Mouse (Mus musculus): ENCODE measurements around the gene Ccl5. TPM values are rescaled to one million over a fixed set of nuclear protein-coding genes. Genes with fewer than 3 reads are reported as not detected.
"Not testable (repeated sequence)": the region's sequence is repeated elsewhere in the genome, so short reads cannot be mapped to it uniquely, and the experiment has no call there.

The Ccl5 gene
- polyA plus RNA-seq, 1 experiment, result 828 TPM

GRCm38 (mm10) chr11:83560405-83560804 lies 30.1 kb upstream of the Ccl5 start:
- H3K4me1 ChIP-seq (ENCODE audit: control insufficient read depth, insufficient read depth, insufficient read length, low read length), result no peaks in the 10 kb centered on the region
- no peaks in the 10 kb centered on the region for H3K27me3 ChIP-seq (ENCODE audit: control insufficient read depth, insufficient read depth, low read length)
- no peak overlapping the region for H3K4me3 ChIP-seq (ENCODE audit: low read depth, low read length)
- 0 out of 2 replicates have a peak overlapping the region, but pooled peaks have one; percentile 12 for H3K27ac ChIP-seq (ENCODE audit: insufficient read depth, low read depth, low read length)
- 67% methylated on average over 6 of the region's 6 CpGs for WGBS
- no peak for TF ChIP-seq POLR2A (IDR thresholded peaks at IDR 0.05; ENCODE audit: low read depth, low read length)
- TF ChIP-seq CTCF (IDR thresholded peaks at IDR 0.05; ENCODE audit: extremely low read depth, insufficient read length, insufficient replicate concordance, low read depth, low read length), result no peak
- no peaks in the 10 kb centered on the region for H3K36me3 ChIP-seq (ENCODE audit: control insufficient read depth, insufficient read depth, low read length)

GRCm38 (mm10) chr11:83557074-83557473 lies 26.8 kb upstream of the Ccl5 start:
- H3K27me3 ChIP-seq (ENCODE audit: control insufficient read depth, insufficient read depth, low read length), result no peaks in the 10 kb centered on the region
- no peak overlapping the region for H3K27ac ChIP-seq (ENCODE audit: insufficient read depth, low read depth, low read length)
- H3K4me3 ChIP-seq (ENCODE audit: low read depth, low read length), result no peak overlapping the region
- TF ChIP-seq POLR2A (IDR thresholded peaks at IDR 0.05; ENCODE audit: low read depth, low read length), result no peak
- no peak for TF ChIP-seq CTCF (IDR thresholded peaks at IDR 0.05; ENCODE audit: extremely low read depth, insufficient read length, insufficient replicate concordance, low read depth, low read length)
- no peaks in the 10 kb centered on the region for H3K36me3 ChIP-seq (ENCODE audit: control insufficient read depth, insufficient read depth, low read length)
- 86% methylated on average over 10 of the region's 10 CpGs for WGBS
- no peaks in the 10 kb centered on the region for H3K4me1 ChIP-seq (ENCODE audit: control insufficient read depth, insufficient read depth, insufficient read length, low read length)

- Histone ChIP-seq H3K36me3 (ENCODE audit: control insufficient read depth, insufficient read depth, low read length) (no peaks in the 10 kb centered on the region), H3K27me3 (ENCODE audit: control insufficient read depth, insufficient read depth, low read length) (no peaks in the 10 kb centered on the region), H3K4me3 (ENCODE audit: low read depth, low read length) (no peak overlapping the region), H3K27ac (ENCODE audit: insufficient read depth, low read depth, low read length) (no peak overlapping the region), H3K4me1 (ENCODE audit: control insufficient read depth, insufficient read depth, insufficient read length, low read length) (0 out of 2 replicates have a peak, but pooled peaks cover 3% of the 10 kb centered on the region)
- WGBS, result 30% methylated on average over 8 of the region's 8 CpGs
- TF ChIP-seq POLR2A (IDR thresholded peaks at IDR 0.05; ENCODE audit: low read depth, low read length) (no peak), CTCF (IDR thresholded peaks at IDR 0.05; ENCODE audit: extremely low read depth, insufficient read length, insufficient replicate concordance, low read depth, low read length) (peak; percentile 29; the same call in 1 of the 2 replicates)
These were observed 25.9 kb upstream of the Ccl5 start for GRCm38 (mm10) chr11:83556085-83556781.

GRCm38 (mm10) chr11:83551668-83552067 lies 21.4 kb upstream of the Ccl5 start:
- WGBS, result 40% methylated on average over 5 of the region's 5 CpGs
- H3K27ac ChIP-seq (ENCODE audit: insufficient read depth, low read depth, low read length), result no peak overlapping the region
- no peaks in the 10 kb centered on the region for H3K27me3 ChIP-seq (ENCODE audit: control insufficient read depth, insufficient read depth, low read length)
- H3K4me1 ChIP-seq (ENCODE audit: control insufficient read depth, insufficient read depth, insufficient read length, low read length), result 0 out of 2 replicates have a peak, but pooled peaks cover 3% of the 10 kb centered on the region
- no peak overlapping the region for H3K4me3 ChIP-seq (ENCODE audit: low read depth, low read length)
- TF ChIP-seq POLR2A (IDR thresholded peaks at IDR 0.05; ENCODE audit: low read depth, low read length) (no peak), CTCF (IDR thresholded peaks at IDR 0.05; ENCODE audit: extremely low read depth, insufficient read length, insufficient replicate concordance, low read depth, low read length) (no peak)
- no peaks in the 10 kb centered on the region for H3K36me3 ChIP-seq (ENCODE audit: control insufficient read depth, insufficient read depth, low read length)

- H3K27me3 ChIP-seq (ENCODE audit: control insufficient read depth, insufficient read depth, low read length); H3K4me3 ChIP-seq (ENCODE audit: low read depth, low read length); H3K27ac ChIP-seq (ENCODE audit: insufficient read depth, low read depth, low read length); H3K4me1 ChIP-seq (ENCODE audit: control insufficient read depth, insufficient read depth, insufficient read length, low read length); H3K36me3 ChIP-seq (ENCODE audit: control insufficient read depth, insufficient read depth, low read length): not testable (repeated sequence)
- 76% methylated on average over 7 of the region's 7 CpGs for WGBS
These were observed 20.7 kb upstream of the Ccl5 start for GRCm38 (mm10) chr11:83551037-83551436.

- 63% methylated on average over 5 of the region's 5 CpGs for whole genome bisulfite sequencing
- Histone ChIP-seq H3K4me1 (ENCODE audit: control insufficient read depth, insufficient read depth, insufficient read length, low read length) (0 out of 2 replicates have a peak, but pooled peaks cover 3% of the 10 kb centered on the region), H3K4me3 (ENCODE audit: low read depth, low read length) (no peak overlapping the region), H3K36me3 (ENCODE audit: control insufficient read depth, insufficient read depth, low read length) (no peaks in the 10 kb centered on the region), H3K27ac (ENCODE audit: insufficient read depth, low read depth, low read length) (no peak overlapping the region), H3K27me3 (ENCODE audit: control insufficient read depth, insufficient read depth, low read length) (no peaks in the 10 kb centered on the region)
- TF ChIP-seq CTCF (IDR thresholded peaks at IDR 0.05; ENCODE audit: extremely low read depth, insufficient read length, insufficient replicate concordance, low read depth, low read length) (no peak), POLR2A (IDR thresholded peaks at IDR 0.05; ENCODE audit: low read depth, low read length) (no peak)
These were observed 19.9 kb upstream of the Ccl5 start for GRCm38 (mm10) chr11:83550186-83550632.

- Histone ChIP-seq H3K27ac (ENCODE audit: insufficient read depth, low read depth, low read length) (no peak overlapping the region), H3K27me3 (ENCODE audit: control insufficient read depth, insufficient read depth, low read length) (no peaks in the 10 kb centered on the region), H3K4me3 (ENCODE audit: low read depth, low read length) (no peak overlapping the region), H3K36me3 (ENCODE audit: control insufficient read depth, insufficient read depth, low read length) (no peaks in the 10 kb centered on the region), H3K4me1 (ENCODE audit: control insufficient read depth, insufficient read depth, insufficient read length, low read length) (no peaks in the 10 kb centered on the region)
- TF ChIP-seq CTCF (IDR thresholded peaks at IDR 0.05; ENCODE audit: extremely low read depth, insufficient read length, insufficient replicate concordance, low read depth, low read length) (no peak), POLR2A (IDR thresholded peaks at IDR 0.05; ENCODE audit: low read depth, low read length) (no peak)
- WGBS, result 69% methylated on average over 3 of the region's 3 CpGs
These were observed 13.9 kb upstream of the Ccl5 start for GRCm38 (mm10) chr11:83544214-83544613.
